In the genomic region with DNA sequence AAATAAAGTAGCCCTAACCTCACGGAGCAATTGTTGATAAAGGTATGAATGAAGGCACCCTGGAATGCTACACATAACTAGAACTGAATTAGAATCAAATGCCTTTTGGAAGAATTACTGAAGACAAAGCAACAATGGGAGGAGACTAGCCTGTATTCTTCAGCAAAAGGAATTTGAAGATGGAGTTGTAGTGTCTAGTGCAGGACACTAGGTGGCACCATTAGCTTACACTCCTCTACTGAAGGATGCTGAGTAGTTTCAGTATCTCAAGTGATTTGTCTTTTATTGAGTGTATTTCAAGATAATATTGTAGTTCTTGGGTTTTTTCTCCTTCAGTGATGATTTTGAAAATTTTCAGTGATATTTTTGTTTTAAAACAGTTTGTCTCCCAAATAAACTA, we compare ENCODE assay signal across 9 mouse cellular contexts.
DNase-seq lines count a peak whose midpoint lies in the region; ATAC-seq and TF ChIP-seq lines count a peak whose summit lies in the region.
"Had no signal": no experiment of that assay in that cellular context is flagged by ENCODE, and none has a peak within 500 bp of the region (broad histone marks: within the 10 kb centered on the region; RNA-seq: fewer than 3 reads in every experiment).

No protein-coding gene starts in this region.

- H3K4me1 ChIP-seq in liver, embryonic 12.5 days, result no peaks in the 10 kb centered on the region
- H3K4me1 ChIP-seq in cortical plate, adult 2 months (ENCODE audit: control insufficient read depth, insufficient read depth, low read length), result no peaks in the 10 kb centered on the region
- H3K4me1 ChIP-seq: midbrain, embryonic 12.5 days had no signal

- no peak overlapping the region for H3K27ac ChIP-seq in liver, embryonic 12.5 days
- H3K27ac ChIP-seq in cortical plate, adult 2 months (ENCODE audit: insufficient read depth, low read length), result no peak overlapping the region
- H3K27ac ChIP-seq: midbrain, embryonic 12.5 days had no signal

- TF ChIP-seq CTCF in cortical plate, adult 2 months (IDR thresholded peaks at IDR 0.05; ENCODE audit: extremely low read depth, insufficient read depth, low read length), result peak; percentile 70

- WGBS in liver, embryonic 12.5 days (ENCODE audit: insufficient replicate concordance), result 36% methylated on average over 1 of the region's 1 CpGs

- DNase-seq in liver, result peak; percentile 45
- DNase-seq in adipocyte (ENCODE audit: low spot score), result peak; percentile 86
- peak; percentile 34 for DNase-seq in gastrocnemius, postnatal 14 days
- DNase-seq in layer of hippocampus, adult 9-11 months, result peak; percentile 66
- peak; percentile 62 for DNase-seq in skeletal muscle tissue, adult 2 months (ENCODE audit: low read depth, low spot score)

- no peak overlapping the region for H3K4me2 ChIP-seq in liver, embryonic 12.5 days
- H3K4me2 ChIP-seq: midbrain, embryonic 12.5 days had no signal

- TF ChIP-seq POLR2A in cortical plate, adult 2 months (IDR thresholded peaks at IDR 0.05; ENCODE audit: extremely low read depth, insufficient read depth, low read length), result no peak

- ATAC-seq in liver, embryonic 12.5 days, result no peak
- peak; percentile 88 for ATAC-seq in megakaryocyte, adult 5-6 weeks (ENCODE audit: poor library complexity, severe bottlenecking)

- H3K27me3 ChIP-seq in liver, embryonic 12.5 days (replicated peaks), result no peaks in the 10 kb centered on the region
- H3K27me3 ChIP-seq: midbrain, embryonic 12.5 days had no signal

- intact Hi-C loops in gastrocnemius, postnatal 14 days (cut with DNase I; ENCODE audit: low total_unique reads), result loop anchor here (5.0 kb wide), 1 partner anchor 605 kb away; no protein-coding TSS in a partner anchor

- H3K36me3 ChIP-seq in liver, embryonic 12.5 days, result peaks cover 5% of the 10 kb centered on the region
- H3K36me3 ChIP-seq: midbrain, embryonic 12.5 days had no signal

- no peak overlapping the region for H3K9ac ChIP-seq in liver, embryonic 12.5 days
- H3K9ac ChIP-seq: midbrain, embryonic 12.5 days had no signal

- H3K4me3 ChIP-seq in liver, embryonic 12.5 days, result no peak overlapping the region
- H3K4me3 ChIP-seq in cortical plate, adult 2 months (ENCODE audit: insufficient read depth, low read length), result no peak overlapping the region
- H3K4me3 ChIP-seq: midbrain, embryonic 12.5 days had no signal

- no peaks in the 10 kb centered on the region for H3K9me3 ChIP-seq in liver, embryonic 12.5 days (replicated peaks)
- H3K9me3 ChIP-seq: midbrain, embryonic 12.5 days had no signal

Comparison
In these comparisons a context has a peak if more than half of its experiments do, and no peak if none do; other contexts are left out.
1. DNase-seq: peak in every context shown above with its lines; median percentile 86 in adipocyte; 66 in layer of hippocampus, adult 9-11 months; 62 in skeletal muscle tissue, adult 2 months; 45 in liver; 34 in gastrocnemius, postnatal 14 days.